Mouse (Mus musculus): ENCODE measurements around the gene Fndc8. TPM values are rescaled to one million over a fixed set of nuclear protein-coding genes. Genes with fewer than 3 reads are reported as not detected.
A peak's percentile ranks its signal among the peaks of the same experiment; 100 is the strongest.
"Not testable (repeated sequence)": the region's sequence is repeated elsewhere in the genome, so short reads cannot be mapped to it uniquely, and the experiment has no call there.

Gene Fndc8
- polyA plus RNA-seq, 1 experiment from 2014 or later = 0.22 TPM

GRCm38 (mm10) chr11:82931161-82931560 is 39.2 kb downstream of the Fndc8 start:
- Histone ChIP-seq H3K4me3 (peak overlapping the region; percentile 60), H3K27me3 (ENCODE audit: poor library complexity, severe bottlenecking) (peaks cover 96% of the 10 kb centered on the region), H3K4me1 (peaks cover 22% of the 10 kb centered on the region)
- WGBS = 1% methylated on average over 63 of the region's 63 CpGs
- not testable (repeated sequence) for H3K27ac ChIP-seq; DNase-seq (ENCODE audit: extremely low spot score, low spot score); H3K36me3 ChIP-seq (replicated peaks); H3K9me3 ChIP-seq

GRCm38 (mm10) chr11:82931671-82932450 is 39.9 kb downstream of the Fndc8 start:
- not testable (repeated sequence) for DNase-seq (ENCODE audit: extremely low spot score, low spot score)

GRCm38 (mm10) chr11:82933186-82933585 is 41.3 kb downstream of the Fndc8 start:
- peak overlapping the region; percentile 60 for H3K4me3 ChIP-seq
- H3K27ac ChIP-seq = no peak overlapping the region
- WGBS = 2% methylated on average over 27 of the region's 29 CpGs
- H3K4me1 ChIP-seq = peaks cover 22% of the 10 kb centered on the region
- H3K27me3 ChIP-seq (ENCODE audit: poor library complexity, severe bottlenecking) = peaks cover 96% of the 10 kb centered on the region
- H3K9me3 ChIP-seq = no peaks in the 10 kb centered on the region
- DNase-seq (ENCODE audit: extremely low spot score, low spot score) = no peak
- H3K36me3 ChIP-seq (replicated peaks) = no peaks in the 10 kb centered on the region

More at GRCm38 (mm10) chr11:82931671-82932450, 39.9 kb downstream of the Fndc8 start:
- under 1% methylated on average over 116 of the region's 119 CpGs for WGBS
- not testable (repeated sequence) for H3K9me3 ChIP-seq; H3K27ac ChIP-seq; H3K36me3 ChIP-seq (replicated peaks)
- peaks cover 22% of the 10 kb centered on the region for H3K4me1 ChIP-seq
- peak overlapping the region; percentile 60 for H3K4me3 ChIP-seq
- peaks cover 96% of the 10 kb centered on the region for H3K27me3 ChIP-seq (ENCODE audit: poor library complexity, severe bottlenecking)

GRCm38 (mm10) chr11:82943336-82943735 is 51.4 kb downstream of the Fndc8 start:
- WGBS = 64% methylated on average over 6 of the region's 6 CpGs
- no peak for DNase-seq (ENCODE audit: extremely low spot score, low spot score)

GRCm38 (mm10) chr11:82945636-82946035 is 53.7 kb downstream of the Fndc8 start:
- no peak for DNase-seq (ENCODE audit: extremely low spot score, low spot score)
- H3K27ac ChIP-seq = no peak overlapping the region
- no peaks in the 10 kb centered on the region for H3K4me1 ChIP-seq
- H3K36me3 ChIP-seq (replicated peaks) = no peaks in the 10 kb centered on the region
- WGBS = 81% methylated on average over 2 of the region's 2 CpGs
- no peaks in the 10 kb centered on the region for H3K9me3 ChIP-seq
- peaks cover 26% of the 10 kb centered on the region for H3K27me3 ChIP-seq (ENCODE audit: poor library complexity, severe bottlenecking)
- H3K4me3 ChIP-seq = no peak overlapping the region

More at GRCm38 (mm10) chr11:82943336-82943735, 51.4 kb downstream of the Fndc8 start:
- Histone ChIP-seq H3K4me3 (no peak overlapping the region), H3K4me1 (no peaks in the 10 kb centered on the region), H3K9me3 (no peaks in the 10 kb centered on the region), H3K36me3 (replicated peaks) (no peaks in the 10 kb centered on the region), H3K27me3 (ENCODE audit: poor library complexity, severe bottlenecking) (peaks cover 20% of the 10 kb centered on the region), H3K27ac (no peak overlapping the region)

GRCm38 (mm10) chr11:82947457-82947856 is 55.5 kb downstream of the Fndc8 start:
- H3K4me1 ChIP-seq = peaks cover 15% of the 10 kb centered on the region
- DNase-seq (ENCODE audit: extremely low spot score, low spot score) = no peak
- no peak overlapping the region for H3K27ac ChIP-seq
- peaks cover 44% of the 10 kb centered on the region for H3K27me3 ChIP-seq (ENCODE audit: poor library complexity, severe bottlenecking)
- H3K9me3 ChIP-seq = no peaks in the 10 kb centered on the region
- no peaks in the 10 kb centered on the region for H3K36me3 ChIP-seq (replicated peaks)
- 52% methylated on average over 4 of the region's 4 CpGs for WGBS
- no peak overlapping the region for H3K4me3 ChIP-seq

- Histone ChIP-seq H3K4me1 (peaks cover 15% of the 10 kb centered on the region), H3K36me3 (replicated peaks) (no peaks in the 10 kb centered on the region), H3K9me3 (no peaks in the 10 kb centered on the region), H3K27me3 (ENCODE audit: poor library complexity, severe bottlenecking) (peaks cover 54% of the 10 kb centered on the region), H3K4me3 (no peak overlapping the region), H3K27ac (no peak overlapping the region)
- WGBS = 85% methylated on average over 9 of the region's 9 CpGs
- no peak for DNase-seq (ENCODE audit: extremely low spot score, low spot score)
Observed at GRCm38 (mm10) chr11:82949036-82949435, 57.1 kb downstream of the Fndc8 start.

Other genes starting within 250 kb of the Fndc8 start
- 0.31 and 0.33 TPM in 2 replicates for gene Cct6b, start 127.8 kb upstream of the Fndc8 start, polyA plus RNA-seq (2016; fragmentation: Nextera tagmentation; extraction: Ambion mirVana)
- gene Zfp830, start 127.8 kb upstream of the Fndc8 start, polyA plus RNA-seq (2016; fragmentation: Nextera tagmentation; extraction: Ambion mirVana) = 36.9 and 38.7 TPM in 2 replicates
- gene Lig3, start 111.0 kb upstream of the Fndc8 start, polyA plus RNA-seq (2016; fragmentation: Nextera tagmentation; extraction: Ambion mirVana) = 50.3 and 51.4 TPM in 2 replicates
- gene Rffl, start 20.9 kb upstream of the Fndc8 start, polyA plus RNA-seq (2016; fragmentation: Nextera tagmentation; extraction: Ambion mirVana) = 8.8 and 9.5 TPM in 2 replicates
- 15.3 and 18.0 TPM in 2 replicates for gene Rad51d, start 1.5 kb upstream of the Fndc8 start, polyA plus RNA-seq (2016; fragmentation: Nextera tagmentation; extraction: Ambion mirVana)
- 49.8 and 52.1 TPM in 2 replicates for gene Nle1, start 16.3 kb downstream of the Fndc8 start, polyA plus RNA-seq (2016; fragmentation: Nextera tagmentation; extraction: Ambion mirVana)
- gene Unc45b, start 18.4 kb downstream of the Fndc8 start, polyA plus RNA-seq (2016; fragmentation: Nextera tagmentation; extraction: Ambion mirVana) = 0.23 and 0.31 TPM in 2 replicates
- 0.31 and 0.38 TPM in 2 replicates for gene Slfn5, start 59.2 kb downstream of the Fndc8 start, polyA plus RNA-seq (2016; fragmentation: Nextera tagmentation; extraction: Ambion mirVana)
- gene Slfn9, start 99.7 kb downstream of the Fndc8 start, polyA plus RNA-seq (2016; fragmentation: Nextera tagmentation; extraction: Ambion mirVana) = 9.4 and 10.3 TPM in 2 replicates
- gene Slfn8, start 128.7 kb downstream of the Fndc8 start, polyA plus RNA-seq (2016; fragmentation: Nextera tagmentation; extraction: Ambion mirVana) = 0.07 and 0.10 TPM in 2 replicates
- gene Slfn2, start 173.0 kb downstream of the Fndc8 start, polyA plus RNA-seq (2016; fragmentation: Nextera tagmentation; extraction: Ambion mirVana) = 1.1 and 1.3 TPM in 2 replicates
- not detected in 2 replicates for gene Slfn1, start 224.7 kb downstream of the Fndc8 start, polyA plus RNA-seq (2016; fragmentation: Nextera tagmentation; extraction: Ambion mirVana)